Comparison of ENCODE assay signal across 14 mouse cellular contexts in the genomic region with DNA sequence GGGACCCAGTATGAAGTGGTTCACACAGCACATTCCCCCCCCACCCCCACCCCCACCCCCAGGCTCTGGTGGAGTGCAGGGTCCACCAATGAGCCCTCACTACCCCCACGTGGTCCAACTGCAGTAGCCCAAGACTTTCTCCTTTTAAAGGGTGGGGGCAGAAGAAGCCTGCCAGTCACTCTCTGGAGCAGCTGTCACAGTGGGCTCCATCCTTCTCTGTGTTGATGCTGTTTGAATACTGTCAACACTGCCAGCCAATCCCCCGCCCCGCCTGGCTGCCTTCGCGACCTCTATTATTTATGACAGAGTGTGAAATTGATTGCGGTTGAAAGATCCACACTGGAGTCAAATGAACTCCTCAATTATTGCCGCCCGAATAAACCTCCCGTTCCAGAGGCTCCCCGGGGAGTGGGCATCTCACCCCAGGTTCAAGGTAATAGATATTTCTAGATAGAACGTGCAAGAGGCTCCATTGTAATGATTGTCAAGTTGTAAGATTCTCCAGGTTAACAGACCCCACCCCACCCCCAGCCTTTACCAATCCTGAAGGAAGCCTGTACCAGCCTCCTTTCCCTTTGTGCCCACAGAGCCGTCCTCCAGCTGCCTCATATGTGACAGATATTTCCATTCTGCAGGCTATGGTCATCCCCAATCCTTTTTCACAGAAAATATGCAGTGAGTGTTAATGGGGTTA.
DNase-seq lines count a peak whose midpoint lies in the region; ATAC-seq and TF ChIP-seq lines count a peak whose summit lies in the region.
"Had no signal": no experiment of that assay in that cellular context is flagged by ENCODE, and none has a peak within 500 bp of the region (broad histone marks: within the 10 kb centered on the region; RNA-seq: fewer than 3 reads in every experiment).

No protein-coding gene starts in this region.

- TF ChIP-seq EP300 in lung, postnatal 0 days (IDR thresholded peaks at IDR 0.05): no peak

- no peaks in the 10 kb centered on the region for H3K4me1 ChIP-seq in kidney, embryonic 15.5 days
- 0 out of 2 replicates have a peak, but pooled peaks cover 4% of the 10 kb centered on the region for H3K4me1 ChIP-seq in forebrain, embryonic 14.5 days (ENCODE audit: control insufficient read depth, insufficient read depth, low read length)
- H3K4me1 ChIP-seq in limb, embryonic 14.5 days (ENCODE audit: control insufficient read depth, insufficient read depth, low read length): no peaks in the 10 kb centered on the region
- no peaks in the 10 kb centered on the region for H3K4me1 ChIP-seq in lung, postnatal 0 days (ENCODE audit: insufficient read depth, low read depth, low read length)

- no peaks in the 10 kb centered on the region for H3K27me3 ChIP-seq in kidney, embryonic 15.5 days
- no peaks in the 10 kb centered on the region for H3K27me3 ChIP-seq in forebrain, embryonic 14.5 days (replicated peaks; ENCODE audit: control insufficient read depth, insufficient read depth, low read length)
- H3K27me3 ChIP-seq in limb, embryonic 14.5 days (ENCODE audit: control insufficient read depth, insufficient read depth, low read length): no peaks in the 10 kb centered on the region
- H3K27me3 ChIP-seq in lung, postnatal 0 days (replicated peaks; ENCODE audit: insufficient read depth, low read length): no peaks in the 10 kb centered on the region

- 29% methylated on average over 12 of the region's 12 CpGs for WGBS in kidney, embryonic 15.5 days
- 42% methylated on average over 12 of the region's 12 CpGs for WGBS in forebrain, embryonic 14.5 days
- 58% methylated on average over 12 of the region's 12 CpGs for WGBS in limb, embryonic 14.5 days
- WGBS in lung, postnatal 0 days: 59% methylated on average over 12 of the region's 12 CpGs

- no peak for TF ChIP-seq CTCF in lung, postnatal 0 days (IDR thresholded peaks at IDR 0.05)

- no peak for TF ChIP-seq POLR2A in limb, embryonic 14.5 days (IDR thresholded peaks at IDR 0.05; ENCODE audit: borderline replicate concordance, extremely low read depth, insufficient read depth, insufficient read length)

- 0 out of 2 replicates have a peak, but pooled peaks have one; percentile 22 for ATAC-seq in kidney, embryonic 15.5 days (replicated peaks; ENCODE audit: low FRiP score)
- ATAC-seq in forebrain, embryonic 14.5 days: peak; percentile 72
- ATAC-seq in limb, embryonic 14.5 days (ENCODE audit: low FRiP score, low read depth): peak; percentile 79
- no peak for ATAC-seq in lung, postnatal 0 days
- ATAC-seq: CD4-positive, CD25-positive, alpha-beta regulatory T cell, adult 4 months; intestine, postnatal 0 days had no signal

- H3K9me3 ChIP-seq in kidney, embryonic 15.5 days (replicated peaks): no peaks in the 10 kb centered on the region
- H3K9me3 ChIP-seq in forebrain, embryonic 14.5 days (replicated peaks; ENCODE audit: control insufficient read depth, low read length): no peaks in the 10 kb centered on the region
- no peaks in the 10 kb centered on the region for H3K9me3 ChIP-seq in limb, embryonic 14.5 days (ENCODE audit: control insufficient read depth, low read length)
- H3K9me3 ChIP-seq in lung, postnatal 0 days (ENCODE audit: low read length): no peaks in the 10 kb centered on the region

- H3K27ac ChIP-seq in kidney, embryonic 15.5 days: no peak overlapping the region
- H3K27ac ChIP-seq in forebrain, embryonic 14.5 days (ENCODE audit: low read depth, low read length): 0 out of 2 replicates have a peak overlapping the region, but pooled peaks have one; percentile 7
- no peak overlapping the region for H3K27ac ChIP-seq in limb, embryonic 14.5 days (replicated peaks; ENCODE audit: low read depth, low read length)
- no peak overlapping the region for H3K27ac ChIP-seq in lung, postnatal 0 days (ENCODE audit: low read length)
- H3K27ac ChIP-seq: heart, adult 2 months had no signal

- H3K4me2 ChIP-seq in kidney, embryonic 15.5 days: no peak overlapping the region
- no peak overlapping the region for H3K4me2 ChIP-seq in forebrain, embryonic 14.5 days (ENCODE audit: low read length)
- no peak overlapping the region for H3K4me2 ChIP-seq in limb, embryonic 14.5 days (replicated peaks; ENCODE audit: low read depth, low read length, severe bottlenecking)
- H3K4me2 ChIP-seq in lung, postnatal 0 days (replicated peaks; ENCODE audit: low read depth, low read length): no peak overlapping the region

- H3K4me3 ChIP-seq in kidney, embryonic 15.5 days (replicated peaks): no peak overlapping the region
- H3K4me3 ChIP-seq in forebrain, embryonic 14.5 days (ENCODE audit: low read depth, low read length): no peak overlapping the region
- no peak overlapping the region for H3K4me3 ChIP-seq in limb, embryonic 14.5 days (replicated peaks; ENCODE audit: low read length)
- no peak overlapping the region for H3K4me3 ChIP-seq in lung, postnatal 0 days (ENCODE audit: low read depth, low read length)
- H3K4me3 ChIP-seq: heart, adult 2 months had no signal

- DNase-seq in kidney, postnatal 14 days: no peak
- peak; percentile 68 for DNase-seq in forebrain, embryonic 14.5 days (ENCODE audit: low spot score)
- no peak for DNase-seq in limb, embryonic 14.5 days (ENCODE audit: low spot score)
- DNase-seq in retina, embryonic 14.5 days (ENCODE audit: low spot score): peak; percentile 85
- DNase-seq in lung, postnatal 0 days (ENCODE audit: low spot score): no peak
- DNase-seq in thymus, postnatal 25 days: no peak
- no peak for DNase-seq in kidney, adult 8-10 months
- DNase-seq: adrenal gland, postnatal 25 days; cerebellum, adult 9-10 months; heart, adult 2 months; layer of hippocampus, postnatal 36 days had no signal

- H3K36me3 ChIP-seq in kidney, embryonic 15.5 days: no peaks in the 10 kb centered on the region
- no peaks in the 10 kb centered on the region for H3K36me3 ChIP-seq in forebrain, embryonic 14.5 days (ENCODE audit: control insufficient read depth, insufficient read depth, low read length)
- H3K36me3 ChIP-seq in limb, embryonic 14.5 days (ENCODE audit: control insufficient read depth, insufficient read depth, low read length): no peaks in the 10 kb centered on the region
- no peaks in the 10 kb centered on the region for H3K36me3 ChIP-seq in lung, postnatal 0 days (ENCODE audit: insufficient read depth, low read length)

- H3K9ac ChIP-seq in kidney, embryonic 15.5 days: no peak overlapping the region
- H3K9ac ChIP-seq in forebrain, embryonic 14.5 days (ENCODE audit: low read length): no peak overlapping the region
- H3K9ac ChIP-seq in limb, embryonic 14.5 days (ENCODE audit: low read depth, low read length, severe bottlenecking): no peak overlapping the region
- H3K9ac ChIP-seq in lung, postnatal 0 days (replicated peaks; ENCODE audit: low read depth): no peak overlapping the region

Comparison
In these comparisons a context has a peak if more than half of its experiments do, and no peak if none do; other contexts are left out.
1. DNase-seq: peak in forebrain, embryonic 14.5 days (single experiment) and retina, embryonic 14.5 days (single experiment); none in kidney, postnatal 14 days (single experiment), limb, embryonic 14.5 days (single experiment), lung, postnatal 0 days (single experiment), thymus, postnatal 25 days (single experiment) and kidney, adult 8-10 months (0 of 2).